Mouse (Mus musculus) heart, embryonic 11.5 days (tissue): Measurements from ENCODE around the gene Olfr1388. TPM values are rescaled to one million over a fixed set of nuclear protein-coding genes. Genes with fewer than 3 reads are reported as not detected.
"Not testable (repeated sequence)": the region's sequence is repeated elsewhere in the genome, so short reads cannot be mapped to it uniquely, and the experiment has no call there.

Source experiments
- ATAC-seq: fragments of 200-750 bp; cut with Nextera tagmentation; replicated peaks from 2 replicates; pipeline ENCODE4 v1.8.0; 2017; ENCODE audit warnings: moderate library complexity; ENCODE audit not compliant: insufficient number of reproducible peaks, low FRiP score, low TSS enrichment
- H3K27ac ChIP-seq: fragments of 300-500 bp; sonication (generic); 2 replicates; pipeline ENCODE4 v1.5.1; 2014; ENCODE audit warnings: mild to moderate bottlenecking, low read depth, low read length
- H3K27me3 ChIP-seq: fragments of 300-500 bp; sonication (generic); 2 replicates; pipeline ENCODE4 v1.6.1; 2014; ENCODE audit warnings: mild to moderate bottlenecking, low read length, mixed read lengths; ENCODE audit not compliant: control insufficient read depth, insufficient read depth
- H3K36me3 ChIP-seq: fragments of 300-500 bp; sonication (generic); 2 replicates; pipeline ENCODE4 v1.6.1; 2014; ENCODE audit warnings: mild to moderate bottlenecking, low read length, moderate library complexity, mixed read lengths; ENCODE audit not compliant: control insufficient read depth, insufficient read depth
- H3K4me1 ChIP-seq: fragments of 300-500 bp; sonication (generic); 2 replicates; pipeline ENCODE4 v1.6.1; 2014; ENCODE audit warnings: low read length; ENCODE audit not compliant: control insufficient read depth, insufficient read depth
- H3K4me2 ChIP-seq: fragments of 300-500 bp; sonication (generic); 2 replicates; pipeline ENCODE4 v1.6.1; 2014; ENCODE audit warnings: mild to moderate bottlenecking, moderate library complexity
- H3K4me3 ChIP-seq: fragments of 300-500 bp; sonication (generic); 2 replicates; pipeline ENCODE4 v1.5.1; 2014; ENCODE audit warnings: low read depth, low read length
- H3K9ac ChIP-seq: fragments of 300-500 bp; sonication (generic); 2 replicates; pipeline ENCODE4 v1.6.1; 2014; ENCODE audit warnings: mild to moderate bottlenecking, low read depth, low read length, moderate library complexity
- H3K9me3 ChIP-seq: fragments of 300-500 bp; sonication (generic); replicated peaks from 2 replicates; pipeline ENCODE4 v1.6.1; 2016; ENCODE audit warnings: low read length; ENCODE audit not compliant: control insufficient read depth
- WGBS: fragments of 180-500 bp; shearing (Covaris S2); extraction: QIAGEN DNeasy Blood & Tissue Kit; methylation state at CpG from one replicate; pipeline ENCODE4 v1.1.7; 2014; ENCODE audit not compliant: insufficient replicate concordance; 5-methylcytosine and 5-hydroxymethylcytosine counted together
- polyA plus RNA-seq: library from polyadenylated mRNA; unstranded; fragments of >200 nt; fragmentation: Nextera tagmentation; extraction: Ambion mirVana; gene quantifications from 2 replicates; pipeline ENCODE4 v1.2.1, GENCODE M21; 2014

Gene Olfr1388
- 0.07 TPM in 1 of 2 replicates, not detected in the other for polyA plus RNA-seq

DNA sequence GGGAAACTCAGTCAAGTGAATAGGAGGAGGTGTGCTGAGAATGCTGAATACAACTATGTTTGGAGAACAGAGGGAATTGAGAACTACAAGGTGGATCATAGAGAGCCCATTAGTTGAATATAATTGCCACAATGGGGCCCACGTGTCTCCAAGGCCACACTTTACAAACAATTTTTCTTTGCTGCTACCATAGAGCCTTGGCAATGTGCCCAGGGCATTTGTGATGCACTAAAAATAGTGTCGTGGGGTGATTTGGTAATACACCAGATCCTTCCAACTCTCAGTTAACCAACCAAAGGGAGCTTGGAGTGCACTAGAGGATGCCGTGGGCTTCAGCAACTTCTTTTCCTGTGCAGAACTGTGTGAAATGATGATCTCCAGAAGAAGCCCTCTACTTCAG, at the start of gene Olfr1388:
Olfr1388 (plus strand) TSS at position 214 of the 400 bp plus-strand sequence.
- no peaks in the 10 kb centered on the region for H3K36me3 ChIP-seq
- H3K4me3 ChIP-seq = no peak within 1 kb of the TSS
- H3K4me1 ChIP-seq = no peaks in the 10 kb centered on the region
- no peaks in the 10 kb centered on the region for H3K9me3 ChIP-seq
- H3K27ac ChIP-seq = no peak within 1 kb of the TSS
- no peak within 1 kb of the TSS for H3K9ac ChIP-seq
- no peaks in the 10 kb centered on the region for H3K27me3 ChIP-seq
- H3K4me2 ChIP-seq = no peak within 1 kb of the TSS
- 60% methylated on average over 3 of the region's 3 CpGs for WGBS
- ATAC-seq = no peak

DNA sequence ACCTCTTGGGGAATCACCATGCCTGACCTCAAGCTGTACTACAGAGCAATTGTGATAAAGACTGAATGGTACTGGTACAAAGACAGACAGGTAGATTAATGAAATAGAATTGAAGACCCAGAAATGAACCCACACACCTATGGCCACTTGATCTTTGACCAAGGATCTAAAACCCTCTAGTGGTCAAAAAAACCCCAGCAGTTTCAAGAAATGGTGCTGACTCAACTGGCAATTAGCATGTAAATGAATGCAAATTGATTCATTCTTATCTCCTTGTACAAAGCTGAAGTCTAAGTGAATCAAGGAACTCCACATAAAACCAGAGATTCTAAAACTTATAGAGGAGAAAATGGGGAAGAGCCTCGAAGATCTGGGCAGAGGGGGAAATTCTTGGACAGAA, 43.7 kb upstream of the Olfr1388 start:
- not testable (repeated sequence) for ATAC-seq, H3K27me3 ChIP-seq

GRCm38 (mm10) chr11:49406784-49407183, 29.6 kb upstream of the Olfr1388 start:
- H3K9me3 ChIP-seq = no peaks in the 10 kb centered on the region
- H3K36me3 ChIP-seq = no peaks in the 10 kb centered on the region
- no peak overlapping the region for H3K4me3 ChIP-seq
- H3K4me2 ChIP-seq = no peak overlapping the region
- no peak overlapping the region for H3K9ac ChIP-seq
- 63% methylated on average over 3 of the region's 3 CpGs for WGBS
- no peak for ATAC-seq
- no peaks in the 10 kb centered on the region for H3K4me1 ChIP-seq
- no peaks in the 10 kb centered on the region for H3K27me3 ChIP-seq
- H3K27ac ChIP-seq = no peak overlapping the region

More for the DNA sequence above, 43.7 kb upstream of the Olfr1388 start:
- H3K27ac ChIP-seq, H3K4me3 ChIP-seq, H3K9ac ChIP-seq, H3K36me3 ChIP-seq, H3K9me3 ChIP-seq, H3K4me1 ChIP-seq, H3K4me2 ChIP-seq: not testable (repeated sequence)
- WGBS = 78% methylated on average over 1 of the region's 1 CpGs

DNA sequence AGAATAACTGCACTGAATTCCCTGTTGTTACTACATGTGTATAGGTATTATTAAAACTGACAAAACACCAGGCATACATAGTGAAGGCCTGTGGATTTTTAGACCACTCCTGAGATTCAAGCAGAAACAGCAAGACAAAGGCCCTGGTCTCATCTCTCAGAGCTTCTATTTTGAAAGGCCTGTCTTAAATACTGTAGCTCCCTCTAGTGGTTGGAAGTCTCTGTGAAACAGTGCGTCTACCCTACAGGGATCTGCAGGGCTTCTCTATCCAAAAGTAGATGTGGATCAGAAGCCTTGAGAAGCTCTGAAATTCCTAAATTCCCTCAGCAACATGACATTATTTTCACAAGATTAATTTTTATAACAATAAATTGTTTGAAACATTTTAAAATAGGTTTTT, 25.9 kb upstream of the Olfr1388 start:
- no peaks in the 10 kb centered on the region for H3K27me3 ChIP-seq
- H3K4me1 ChIP-seq = no peaks in the 10 kb centered on the region
- 28% methylated on average over 1 of the region's 1 CpGs for WGBS
- no peak for ATAC-seq
- H3K9ac ChIP-seq = no peak overlapping the region
- H3K36me3 ChIP-seq = no peaks in the 10 kb centered on the region
- no peak overlapping the region for H3K4me3 ChIP-seq
- no peak overlapping the region for H3K4me2 ChIP-seq
- no peaks in the 10 kb centered on the region for H3K9me3 ChIP-seq
- H3K27ac ChIP-seq = no peak overlapping the region

- 77% methylated on average over 2 of the region's 2 CpGs for WGBS
- ATAC-seq = no peak
- H3K4me1 ChIP-seq = peaks cover 3% of the 10 kb centered on the region; the same call in 1 of the 2 replicates
- no peaks in the 10 kb centered on the region for H3K27me3 ChIP-seq
- H3K36me3 ChIP-seq = no peaks in the 10 kb centered on the region
- H3K27ac ChIP-seq = no peak within 1 kb of the TSS
- H3K4me2 ChIP-seq = no peak within 1 kb of the TSS
- H3K9ac ChIP-seq = no peak within 1 kb of the TSS
- no peak within 1 kb of the TSS for H3K4me3 ChIP-seq
- no peaks in the 10 kb centered on the region for H3K9me3 ChIP-seq
Observed at GRCm38 (mm10) chr11:49422767-49423166, 13.7 kb upstream of the Olfr1388 start, which contains the start of gene Olfr1389. Gene Olfr1389 (plus strand): TSS chr11:49423067.

GRCm38 (mm10) chr11:49425257-49425927, 11.0 kb upstream of the Olfr1388 start:
- Histone ChIP-seq H3K27me3 (no peaks in the 10 kb centered on the region), H3K9me3 (no peaks in the 10 kb centered on the region), H3K27ac (no peak overlapping the region), H3K4me1 (peaks cover 3% of the 10 kb centered on the region; the same call in 1 of the 2 replicates), H3K36me3 (no peaks in the 10 kb centered on the region), H3K4me3 (no peak overlapping the region), H3K4me2 (no peak overlapping the region), H3K9ac (no peak overlapping the region)
- WGBS = 79% methylated on average over 1 of the region's 1 CpGs
- ATAC-seq = no peak

GRCm38 (mm10) chr11:49429641-49430040, 6.8 kb upstream of the Olfr1388 start:
- WGBS = 89% methylated on average over 2 of the region's 2 CpGs
- no peak for ATAC-seq
- no peaks in the 10 kb centered on the region for H3K4me1 ChIP-seq
- no peaks in the 10 kb centered on the region for H3K9me3 ChIP-seq
- H3K4me3 ChIP-seq = no peak overlapping the region
- no peak overlapping the region for H3K27ac ChIP-seq
- H3K36me3 ChIP-seq = no peaks in the 10 kb centered on the region
- H3K4me2 ChIP-seq = no peak overlapping the region
- no peaks in the 10 kb centered on the region for H3K27me3 ChIP-seq
- H3K9ac ChIP-seq = no peak overlapping the region

GRCm38 (mm10) chr11:49455043-49455442, 18.6 kb downstream of the Olfr1388 start, which contains the start of gene Olfr1387:
Gene Olfr1387 (plus strand): TSS chr11:49455343.
- H3K4me3 ChIP-seq = no peak within 1 kb of the TSS
- no peaks in the 10 kb centered on the region for H3K27me3 ChIP-seq
- WGBS = 75% methylated on average over 1 of the region's 1 CpGs
- no peaks in the 10 kb centered on the region for H3K4me1 ChIP-seq
- H3K9ac ChIP-seq = no peak within 1 kb of the TSS
- H3K9me3 ChIP-seq = no peaks in the 10 kb centered on the region
- no peak within 1 kb of the TSS for H3K27ac ChIP-seq
- H3K4me2 ChIP-seq = no peak within 1 kb of the TSS
- ATAC-seq = no peak
- no peaks in the 10 kb centered on the region for H3K36me3 ChIP-seq

GRCm38 (mm10) chr11:49464746-49465145, 28.3 kb downstream of the Olfr1388 start, which contains the start of gene Olfr1386:
Gene Olfr1386 (plus strand): TSS chr11:49465046.
- not testable (repeated sequence) for H3K36me3 ChIP-seq, H3K4me3 ChIP-seq, H3K4me2 ChIP-seq, H3K4me1 ChIP-seq, H3K27me3 ChIP-seq, H3K9ac ChIP-seq, H3K9me3 ChIP-seq, H3K27ac ChIP-seq, ATAC-seq
- 83% methylated on average over 2 of the region's 3 CpGs for WGBS
